Mouse (Mus musculus) urinary bladder, postnatal 14 days (tissue): ENCODE data around the gene Lce1e.

ENCODE experiments used
- DNase-seq: peaks from one replicate; pipeline ENCODE4 v3.0.0; 2021; ENCODE audit warnings: low spot score

Lce1e gene

DNA sequence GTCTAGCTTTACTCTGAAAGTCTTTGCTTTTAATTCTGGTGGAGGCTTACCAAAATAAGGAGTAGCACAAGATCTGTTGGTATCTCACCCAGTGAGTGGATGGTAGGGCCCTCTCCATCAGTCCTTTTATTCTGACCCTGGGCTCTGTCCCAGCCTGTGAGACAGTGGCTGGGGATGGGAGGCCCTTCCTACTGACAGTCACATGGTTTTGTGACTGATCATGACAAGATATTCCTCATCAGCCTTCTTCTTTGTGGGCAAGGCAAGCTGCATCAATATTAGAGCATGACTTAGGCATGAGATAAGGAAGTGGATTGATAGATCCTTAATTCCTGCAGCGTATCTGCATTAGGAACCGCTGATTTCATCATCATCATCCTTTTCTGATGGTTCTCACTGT is at the start of gene Lce1e:
Gene Lce1e, minus strand, starts transcription at position 101 of the 400 bp plus-strand sequence.
- no peak for DNase-seq

DNA sequence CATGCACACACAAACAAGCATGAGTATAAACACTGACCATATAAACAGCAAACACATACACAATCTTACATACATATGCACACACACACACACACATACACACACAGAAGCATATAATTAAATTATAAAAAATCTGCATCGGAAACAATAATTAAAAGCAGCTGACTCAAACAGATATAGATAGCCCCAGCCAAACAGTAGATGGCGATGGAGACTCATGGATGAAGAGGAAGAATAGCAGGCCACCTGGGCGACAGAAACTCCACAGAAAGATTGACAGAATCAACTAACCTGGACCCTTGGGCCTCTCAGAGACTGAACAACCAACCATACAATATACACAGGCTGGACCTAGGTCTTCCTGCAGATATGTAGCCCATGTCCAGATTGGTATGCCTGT is 44.3 kb upstream of the Lce1e start:
- DNase-seq: no peak

- no peak for DNase-seq
Observed at GRCm38 (mm10) chr3:92752238-92752637, 43.4 kb upstream of the Lce1e start, which contains the start of gene Lce1g. TSS of gene Lce1g (minus strand) at chr3:92752338.

- no peak for DNase-seq
Observed at GRCm38 (mm10) chr3:92738996-92739395, 30.1 kb upstream of the Lce1e start, which contains the start of gene Gm38119. TSS of gene Gm38119 (minus strand) at chr3:92739096.

DNA sequence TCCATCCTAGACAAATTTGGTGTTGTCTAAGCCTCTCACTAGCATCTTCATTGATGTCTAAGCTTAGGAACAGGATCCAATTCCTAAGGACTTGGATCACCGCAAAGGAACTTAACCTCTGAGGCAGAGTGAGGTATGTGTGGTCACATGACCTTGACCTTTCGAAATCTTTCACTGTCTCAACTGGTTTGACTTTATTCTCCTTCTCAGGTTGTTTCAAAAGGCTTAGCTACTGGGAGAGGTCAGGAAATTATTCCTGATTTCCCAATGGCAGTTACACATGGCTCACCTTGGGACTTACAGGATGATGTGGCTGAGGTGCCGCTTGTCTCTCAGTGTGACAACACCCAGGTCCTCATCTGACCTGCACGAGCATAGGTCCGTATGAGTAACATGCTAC is 13.8 kb upstream of the Lce1e start:
- DNase-seq: no peak

DNA sequence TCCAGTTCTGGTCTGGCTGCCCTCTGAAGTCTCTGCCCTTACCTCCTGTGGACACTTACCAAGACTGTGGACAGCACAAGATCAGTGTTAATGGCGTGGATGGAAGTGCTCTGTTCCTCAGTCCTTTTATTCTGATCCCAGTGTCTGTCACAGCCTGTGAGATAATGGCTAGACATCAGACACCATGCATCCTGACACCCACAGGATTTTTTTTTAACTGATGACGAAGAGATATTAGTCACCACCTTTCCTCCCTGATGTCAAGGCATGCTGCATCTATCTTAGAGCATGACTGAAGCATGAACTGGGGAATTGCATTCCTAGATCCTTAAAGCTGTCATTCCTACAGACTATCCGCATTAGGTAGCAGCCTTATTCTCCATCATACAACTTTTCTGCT is 11.4 kb upstream of the Lce1e start, which contains the start of gene Lce1f:
Gene Lce1f, minus strand, starts transcription at position 101 of the 400 bp plus-strand sequence.
- no peak for DNase-seq

GRCm38 (mm10) chr3:92715122-92715521 is 6.2 kb upstream of the Lce1e start:
- no peak for DNase-seq

GRCm38 (mm10) chr3:92694613-92695012 is 14.3 kb downstream of the Lce1e start:
- no peak for DNase-seq

DNA sequence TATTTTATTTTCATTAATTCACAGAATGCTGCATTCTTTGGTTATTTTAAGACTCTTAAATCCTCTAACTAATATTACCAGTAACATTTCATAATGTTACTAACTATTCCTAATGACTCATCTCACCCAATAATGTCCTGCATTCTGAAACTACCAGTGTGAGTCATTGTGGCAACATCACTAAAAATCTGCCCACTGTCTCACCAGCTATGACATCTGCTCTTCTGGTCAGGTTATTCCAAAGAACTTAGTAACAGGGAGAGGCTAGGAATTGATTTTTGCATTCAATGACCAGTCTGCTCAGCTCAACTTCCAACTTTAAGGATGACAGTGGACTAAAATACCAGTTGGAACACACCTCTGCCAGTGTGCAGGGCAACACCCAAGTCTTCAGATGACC is 17.2 kb downstream of the Lce1e start:
- DNase-seq: no peak

- DNase-seq: peak; percentile 11
Observed at GRCm38 (mm10) chr3:92689154-92689553, 19.7 kb downstream of the Lce1e start.

- no peak for DNase-seq
Observed at GRCm38 (mm10) chr3:92687110-92687509, 21.8 kb downstream of the Lce1e start, which contains the start of gene Lce1d. TSS of gene Lce1d (minus strand) at chr3:92687210.

- no peak for DNase-seq
Observed at GRCm38 (mm10) chr3:92678947-92679346, 29.9 kb downstream of the Lce1e start, which contains the start of gene Lce1c. TSS of gene Lce1c (plus strand) at chr3:92679247.

- DNase-seq: no peak
Observed at GRCm38 (mm10) chr3:92670215-92670614, 38.7 kb downstream of the Lce1e start, which contains the start of gene Lce1a2. TSS of gene Lce1a2 (minus strand) at chr3:92670315.
